Mouse (Mus musculus) small intestine, adult 2 months (tissue): ENCODE measurements around the gene Crlf1.

ENCODE experiments used
- CTCF ChIP-seq: fragments of 200-500 bp; IDR thresholded peaks from 2 replicates; pipeline ENCODE4 v1.5.1; 2012; ENCODE audit warnings: low read depth, mild to moderate bottlenecking, control low read depth, inconsistent platforms, low read length, moderate library complexity, mixed read lengths; ENCODE audit not compliant: insufficient replicate concordance, insufficient read length; ENCODE audit errors: extremely low read depth
- POLR2A ChIP-seq: fragments of 200-500 bp; IDR thresholded peaks from 2 replicates; pipeline ENCODE4 v1.6.1; 2012; ENCODE audit warnings: low read depth, mild to moderate bottlenecking, control low read depth, inconsistent platforms, low read length, moderate library complexity

DNA sequence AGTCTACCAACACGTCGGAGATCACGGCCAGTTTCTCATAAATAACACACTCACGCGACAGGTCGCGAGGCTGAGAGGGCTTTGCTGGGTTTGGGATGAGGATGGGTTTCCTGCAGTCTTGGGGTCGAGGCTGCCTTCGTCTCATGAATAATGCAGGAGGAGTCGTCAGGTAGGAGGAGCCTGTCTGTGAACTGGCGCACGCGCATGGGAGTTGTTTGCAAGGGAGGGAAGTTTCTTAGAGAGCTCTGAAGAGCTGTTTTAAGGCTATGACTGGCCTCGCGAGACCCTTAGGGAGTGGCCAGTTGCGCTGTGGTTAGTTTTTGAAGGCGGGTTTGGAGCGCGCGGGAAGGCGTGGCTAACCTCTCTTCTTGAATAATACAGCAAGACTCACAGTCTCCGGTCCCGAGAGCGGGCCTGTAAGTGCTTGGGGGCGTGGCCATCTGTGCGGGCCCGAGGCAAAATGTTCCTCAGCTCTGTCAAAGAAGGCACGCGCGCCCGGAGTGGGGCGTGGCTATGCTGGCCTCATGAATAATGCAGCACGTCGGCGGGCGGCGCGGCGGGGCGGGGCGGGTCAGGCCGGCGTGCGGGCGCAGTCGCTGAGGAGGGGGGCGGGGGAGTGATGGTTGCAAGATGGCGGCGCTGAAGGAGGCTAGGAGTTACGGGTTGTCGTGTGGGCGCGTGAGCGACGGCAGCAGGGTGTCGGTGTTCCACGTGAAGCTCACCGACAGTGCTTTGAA lies 46.3 kb downstream of the Crlf1 start, which contains the start of gene Ell:
- peak; percentile 46; the same call in 1 of the 2 replicates for TF ChIP-seq POLR2A
- no peak for TF ChIP-seq CTCF
